Mouse (Mus musculus): ENCODE data around the gene Eif2b2.

The Eif2b2 gene

DNA sequence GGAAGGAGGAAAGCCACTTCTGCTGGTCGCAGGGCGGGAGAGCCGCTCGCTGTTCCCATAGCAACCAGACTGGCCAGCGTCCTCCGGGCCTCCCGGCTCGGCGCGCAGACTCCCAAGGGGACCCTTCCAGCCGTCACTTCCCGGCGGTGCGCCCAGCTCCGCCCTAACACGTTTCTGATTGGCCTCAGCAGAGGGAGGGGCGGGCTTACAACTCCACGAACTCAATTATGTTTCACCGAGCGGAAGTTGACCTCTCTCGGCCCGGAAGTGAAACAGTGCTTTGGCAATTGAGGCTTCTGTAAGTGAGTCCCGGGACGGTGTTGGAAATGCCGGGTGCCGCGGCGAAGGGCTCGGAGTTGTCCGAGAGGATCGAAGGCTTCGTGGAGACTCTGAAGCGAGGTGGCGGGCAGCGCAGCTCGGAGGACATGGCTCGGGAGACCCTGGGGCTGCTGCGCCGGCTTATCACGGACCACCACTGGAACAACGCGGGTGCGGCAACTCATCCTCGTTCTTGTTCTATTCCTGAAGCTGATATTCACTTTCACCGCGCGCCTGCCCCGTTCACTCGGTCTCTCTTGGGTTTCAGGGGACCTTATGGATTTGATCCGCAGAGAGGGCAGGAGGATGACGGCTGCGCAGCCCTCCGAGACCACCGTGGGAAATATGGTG is at the start of gene Eif2b2:
TSS of gene Eif2b2 (plus strand) at position 246 of the 669 bp plus-strand sequence.
- DNase-seq = peak; percentile 93

DNA sequence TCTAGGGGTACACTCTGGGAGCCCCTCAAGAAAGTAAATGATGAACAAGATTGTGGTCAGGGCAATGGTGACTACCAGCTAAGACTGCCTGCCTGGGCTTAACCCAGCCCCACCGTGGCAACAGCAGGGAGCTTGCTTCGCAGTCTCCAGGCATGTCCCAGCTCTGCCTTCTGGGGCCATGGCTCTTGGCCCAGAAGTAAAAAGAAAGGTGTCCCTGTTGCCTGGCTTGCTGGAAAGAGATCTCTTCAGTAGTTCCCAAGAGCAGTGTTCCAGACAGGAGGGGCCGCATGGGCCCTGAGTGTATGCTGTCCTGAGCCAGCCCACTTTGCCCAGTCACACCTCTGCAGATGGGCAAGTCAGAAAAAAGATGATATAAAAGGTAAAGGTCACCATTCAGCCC is 49.4 kb upstream of the Eif2b2 start:
- DNase-seq = no peak

DNA sequence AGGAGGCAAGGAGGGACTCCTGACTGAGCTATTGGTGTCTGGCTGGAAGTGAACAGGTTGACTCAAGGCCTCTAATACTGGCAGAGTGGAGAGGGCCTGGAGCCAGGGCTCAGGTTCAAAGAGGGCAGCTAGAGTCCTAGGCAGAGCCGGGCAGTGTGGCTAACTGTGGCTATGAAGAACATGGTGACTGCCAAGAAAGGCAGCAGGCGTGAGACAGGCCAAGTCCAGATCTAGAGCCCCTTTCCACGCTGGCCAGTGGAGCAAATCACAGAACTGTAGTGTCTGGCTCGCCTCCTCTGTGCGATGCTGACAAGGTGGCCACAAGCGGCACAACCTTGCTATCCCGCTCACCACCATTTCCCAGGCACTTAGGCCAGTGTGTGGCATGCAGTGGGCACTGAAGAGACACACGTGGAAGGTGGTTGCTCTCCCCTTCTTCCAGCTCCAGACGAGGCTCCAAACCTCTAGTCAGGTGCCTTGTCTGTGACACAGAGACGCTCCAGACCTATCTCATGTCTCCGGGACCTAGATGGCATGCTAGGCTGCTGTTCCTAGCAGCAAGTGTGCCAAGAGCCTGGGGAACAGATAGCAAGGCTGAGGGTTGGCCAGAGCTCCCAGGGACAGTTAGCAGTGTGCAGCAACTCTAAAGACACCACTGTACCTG is 48.9 kb upstream of the Eif2b2 start:
- no peak for DNase-seq

DNA sequence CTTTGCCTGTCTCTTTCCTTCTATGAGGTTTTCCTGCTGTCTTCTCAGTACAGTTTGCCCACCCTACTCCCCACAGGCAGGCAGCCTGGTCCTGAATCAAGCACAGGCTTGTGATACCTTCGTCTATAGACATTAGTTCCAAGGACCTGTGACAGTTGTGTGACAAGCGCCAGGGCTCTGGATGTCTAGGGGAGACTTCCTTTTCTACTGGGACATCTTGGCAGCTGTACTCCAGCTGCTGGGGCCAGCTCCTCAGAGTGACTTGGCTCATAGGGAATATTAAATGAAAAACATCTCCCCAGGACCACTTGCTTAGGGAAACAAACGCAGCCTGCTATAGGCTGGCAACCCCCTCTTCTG is 48.4 kb upstream of the Eif2b2 start:
- DNase-seq = no peak

DNA sequence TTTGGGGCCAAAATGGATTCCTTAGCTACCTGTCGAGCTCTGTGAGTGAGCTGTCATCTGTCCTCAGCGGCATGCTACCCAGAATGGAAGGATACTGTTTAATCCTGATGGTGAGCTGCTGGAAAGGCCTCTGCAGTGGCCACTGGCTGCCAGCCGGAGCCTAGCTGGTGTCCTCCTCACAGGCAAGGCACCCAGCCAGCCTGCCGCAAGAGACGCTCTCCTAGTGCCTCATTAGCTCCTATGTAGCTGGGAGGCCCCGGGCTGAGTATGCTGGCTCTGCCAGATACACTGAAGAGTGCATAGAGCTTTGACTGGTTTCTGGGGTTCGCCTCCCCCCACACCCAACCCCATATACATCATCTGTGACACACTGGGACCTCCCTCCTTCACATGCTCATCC is 45.3 kb upstream of the Eif2b2 start:
- no peak for DNase-seq

DNA sequence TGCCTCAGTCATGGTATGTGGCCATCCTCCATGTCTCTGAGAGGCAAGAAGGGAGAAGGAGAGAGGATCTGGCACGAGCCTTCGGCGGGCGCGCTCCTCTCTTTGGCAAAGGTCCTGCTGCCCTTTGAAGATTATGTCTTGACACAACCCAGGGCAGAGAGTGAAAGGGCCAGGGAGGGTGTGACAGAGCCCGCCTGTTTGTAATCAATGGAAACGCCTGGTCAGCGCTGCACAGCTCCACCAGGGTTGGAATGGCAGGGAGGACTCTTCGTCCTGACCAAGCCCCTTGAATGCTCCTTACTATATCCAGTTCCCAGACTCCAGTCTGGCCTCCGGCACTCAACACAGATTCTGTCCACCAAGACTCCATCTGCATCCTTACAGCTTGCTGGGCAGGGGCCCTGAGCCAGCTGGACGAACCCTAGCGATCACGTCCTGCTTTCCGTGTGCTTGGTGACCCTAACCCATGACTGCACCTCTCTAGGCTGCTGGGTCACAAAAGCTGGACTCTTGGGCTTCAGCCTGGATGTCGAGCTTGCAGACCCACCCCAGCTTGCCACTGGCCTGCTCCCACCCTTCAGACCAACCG is 44.1 kb upstream of the Eif2b2 start:
- DNase-seq = no peak

DNA sequence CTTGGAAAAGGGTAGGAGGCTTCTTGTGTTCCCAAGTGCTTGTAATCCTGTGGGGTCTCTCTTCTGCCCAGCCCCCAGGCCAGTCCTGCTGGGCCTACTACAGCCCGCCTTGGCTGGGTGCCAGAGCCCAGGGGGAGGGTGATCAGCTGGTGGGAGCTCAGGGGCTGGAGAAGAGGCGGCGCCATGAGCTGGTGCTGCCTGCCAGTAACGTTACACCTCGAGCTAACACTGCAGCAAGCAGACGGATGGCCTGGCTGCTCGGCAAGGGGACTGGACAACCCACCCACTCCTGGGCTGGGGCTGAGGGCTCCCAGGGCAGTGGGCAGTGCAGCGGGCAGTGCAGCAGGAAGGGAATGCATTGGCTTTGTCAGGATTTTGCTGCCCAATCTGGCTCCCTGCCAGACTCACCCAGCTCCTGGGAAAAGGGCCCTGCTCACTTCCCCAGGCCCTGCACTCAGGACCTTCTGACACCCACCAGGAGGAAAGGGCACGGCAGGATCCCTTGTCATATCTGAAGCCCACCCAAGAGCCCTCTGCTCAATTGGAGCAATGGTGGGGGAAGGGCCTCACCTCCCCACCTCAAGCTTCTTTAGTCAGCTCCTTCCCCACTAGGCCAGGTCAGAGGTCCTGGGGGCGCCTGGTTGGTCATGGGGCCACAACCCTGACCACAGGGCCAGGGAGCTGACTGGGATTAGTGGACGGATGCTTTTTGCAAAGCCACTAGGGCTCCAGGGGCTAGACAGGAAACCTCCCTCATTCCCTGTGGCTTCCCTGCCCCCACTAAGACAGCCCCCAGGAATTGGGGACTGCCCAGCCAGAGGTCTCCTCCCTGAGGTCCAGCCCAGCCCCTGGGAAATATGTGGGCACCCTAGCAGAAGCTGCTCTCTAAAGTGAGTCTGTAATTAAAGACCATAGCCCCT is 43.1 kb upstream of the Eif2b2 start:
- no peak for DNase-seq

DNA sequence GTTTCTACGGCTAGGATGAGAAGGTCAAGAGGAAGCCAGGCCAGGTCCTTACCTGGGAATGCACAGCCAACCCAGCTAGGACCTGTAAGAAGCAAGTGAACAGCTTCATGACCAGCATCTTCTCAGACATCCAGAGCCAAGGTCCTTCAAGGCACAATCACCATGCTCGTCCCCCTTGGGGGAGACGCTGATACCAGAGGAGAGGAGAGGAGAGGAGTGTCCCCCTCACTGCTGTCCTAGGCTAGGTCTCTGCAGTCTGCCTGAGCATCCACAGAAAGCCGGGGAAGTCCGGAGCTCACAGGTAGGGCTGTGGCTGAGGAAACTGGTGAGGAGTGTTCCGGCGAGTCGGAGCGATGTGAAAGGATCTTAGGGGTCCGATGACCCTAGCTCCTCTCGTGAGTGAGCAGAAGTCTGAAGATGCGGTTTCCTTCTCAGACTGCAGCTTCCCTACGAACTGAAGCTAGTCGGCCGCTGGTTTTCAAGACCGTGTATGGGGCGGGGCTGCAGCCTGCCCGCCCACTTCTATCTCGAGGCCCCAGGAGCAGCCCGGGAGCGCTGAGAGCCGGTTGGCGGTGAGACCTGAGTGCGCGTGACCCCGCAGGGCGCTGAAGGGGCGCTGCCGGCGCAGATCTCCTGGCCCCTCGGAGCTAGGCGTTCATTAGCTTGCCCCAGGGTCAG is 42.3 kb upstream of the Eif2b2 start:
- DNase-seq = peak; percentile 62

DNA sequence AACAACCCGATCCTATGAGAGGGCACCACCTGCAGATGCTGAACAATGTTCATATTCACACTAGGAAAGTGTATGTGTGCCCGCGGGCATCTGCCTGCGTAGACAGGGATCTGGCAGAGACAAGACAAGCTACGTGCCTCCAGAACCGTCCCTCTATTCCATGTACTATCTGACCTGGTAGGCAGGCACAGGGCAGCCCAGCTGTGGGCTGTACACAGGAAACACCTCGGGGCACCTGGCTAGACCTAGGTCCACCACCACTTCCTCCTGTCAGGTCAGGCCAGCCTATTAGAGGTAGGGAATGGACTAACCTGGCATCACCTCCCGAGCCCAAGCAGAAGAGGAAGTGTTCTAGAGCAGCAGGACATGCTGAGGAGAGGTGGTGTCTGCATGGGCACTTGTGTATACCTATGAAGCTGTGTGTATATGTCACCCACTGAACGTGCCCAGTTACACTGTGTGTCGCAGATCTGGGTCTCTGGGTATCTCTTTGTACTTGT is 41.5 kb upstream of the Eif2b2 start, which contains the start of gene Pgf:
TSS of gene Pgf (minus strand) at position 51 of the 500 bp plus-strand sequence.
- DNase-seq = no peak

DNA sequence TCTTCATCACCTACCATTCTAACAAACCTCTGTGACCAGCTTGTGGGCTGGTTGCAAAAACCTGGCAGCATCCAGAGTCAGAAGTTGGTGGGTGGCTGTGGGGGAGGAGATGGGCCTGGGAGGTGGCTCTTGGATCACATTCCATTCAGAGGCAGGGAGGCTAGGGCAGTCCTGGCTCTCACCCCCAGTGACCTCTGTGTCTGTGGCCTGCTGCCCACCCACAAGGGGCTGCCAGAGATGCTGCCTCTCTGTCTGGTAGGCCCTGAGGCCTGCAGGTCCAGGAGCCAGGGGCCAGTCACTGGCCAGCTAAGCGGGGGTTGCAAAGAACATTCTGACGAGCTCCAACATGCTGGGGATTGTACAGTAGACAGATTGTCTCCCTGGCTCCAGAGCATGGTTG is 41.0 kb upstream of the Eif2b2 start:
- no peak for DNase-seq

DNA sequence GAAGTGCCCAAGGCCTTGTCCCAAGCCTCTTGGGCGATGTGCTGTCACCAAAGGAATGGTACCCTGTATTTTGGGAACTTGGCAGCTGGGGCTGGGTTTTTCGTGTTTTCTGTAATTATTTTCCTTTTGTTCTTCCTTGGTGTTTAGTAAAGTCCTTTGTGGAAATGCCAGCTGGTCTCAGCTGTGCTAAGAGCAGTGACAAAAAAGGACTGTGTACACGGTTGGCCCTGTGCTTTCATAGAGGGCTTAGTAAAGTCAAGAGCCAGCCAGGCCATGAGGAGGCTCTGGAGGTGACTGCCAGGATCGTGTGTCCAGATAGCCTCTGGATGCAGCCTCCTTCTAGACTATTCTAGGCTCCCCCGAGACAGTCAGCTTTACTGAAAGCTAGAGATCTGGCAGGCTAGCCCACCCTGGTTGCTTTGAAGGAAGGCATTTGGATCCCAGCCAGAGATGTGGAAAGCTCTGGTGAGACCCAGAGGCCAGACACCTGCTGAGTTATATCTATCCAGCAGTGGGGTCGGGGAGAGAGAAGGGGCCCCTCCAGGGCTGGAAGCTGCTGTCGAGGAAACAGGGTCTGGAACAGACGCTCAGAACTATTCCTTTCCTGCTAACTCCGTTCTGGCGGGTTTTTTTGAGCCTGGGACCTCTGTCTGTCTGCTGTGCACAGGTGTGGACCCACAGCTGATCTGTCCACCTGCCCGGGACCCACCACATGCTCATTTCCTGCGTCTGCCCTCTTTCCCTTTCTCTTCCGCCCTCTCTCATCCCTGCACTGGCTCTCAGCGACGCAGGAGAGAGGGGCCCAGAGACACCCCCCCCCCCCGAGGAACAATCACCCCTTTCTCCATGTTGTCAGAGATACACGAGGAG is 37.6 kb upstream of the Eif2b2 start:
- no peak for DNase-seq

DNA sequence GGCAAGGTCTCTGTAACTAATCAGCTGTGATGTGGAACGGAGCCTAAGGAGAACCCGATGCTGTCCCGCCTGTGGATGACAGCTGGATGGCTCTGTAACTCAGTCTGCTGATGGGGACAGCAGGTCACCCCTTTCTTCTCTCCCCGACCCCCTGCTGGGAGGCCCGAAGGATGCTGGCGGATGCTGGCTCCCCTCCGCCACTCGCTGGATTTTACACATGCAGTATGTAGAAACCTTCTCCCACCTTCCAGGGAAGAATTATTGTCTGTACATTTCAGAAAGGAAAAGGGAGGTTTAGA is 37.0 kb upstream of the Eif2b2 start:
- no peak for DNase-seq

DNA sequence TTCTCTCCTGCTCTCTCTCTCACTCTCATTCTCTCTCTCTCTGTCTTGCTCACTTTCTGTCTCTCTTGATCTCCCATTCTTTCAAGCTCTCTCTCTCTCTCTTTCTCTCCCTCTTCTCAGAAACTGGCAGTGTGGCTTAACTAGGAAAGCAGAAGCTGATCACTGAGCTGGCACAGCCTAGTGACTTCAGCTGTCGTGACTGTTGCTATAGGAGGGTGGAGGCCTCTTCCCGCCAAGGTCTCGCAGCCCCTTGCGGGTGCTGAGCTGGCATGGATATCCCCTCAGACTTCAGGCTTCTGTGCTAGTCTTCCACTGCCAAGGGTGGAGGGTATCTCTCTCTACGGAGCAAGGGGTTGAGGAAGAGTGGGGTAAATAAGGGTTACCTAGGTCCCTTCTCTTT is 36.4 kb upstream of the Eif2b2 start:
- no peak for DNase-seq

DNA sequence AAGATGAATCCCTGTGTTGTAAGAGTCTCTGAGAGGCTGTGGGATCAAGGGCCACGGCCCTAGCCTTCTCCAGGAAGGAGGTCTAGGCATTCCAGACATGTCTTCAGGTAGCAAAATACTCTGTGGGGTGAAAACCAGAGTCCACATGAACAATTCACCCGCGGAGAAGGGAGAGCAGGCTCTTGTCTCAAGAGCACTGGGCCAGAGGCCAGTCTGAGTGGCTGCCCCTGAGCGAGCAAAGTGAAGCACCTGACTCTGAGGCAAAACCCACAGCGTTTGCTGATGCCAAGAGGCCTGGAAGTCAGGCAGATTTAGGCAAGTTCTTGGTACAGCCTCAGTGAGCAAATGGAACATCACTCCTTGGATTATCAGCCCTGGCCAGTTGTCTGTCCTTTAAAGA is 35.2 kb upstream of the Eif2b2 start:
- DNase-seq = no peak

DNA sequence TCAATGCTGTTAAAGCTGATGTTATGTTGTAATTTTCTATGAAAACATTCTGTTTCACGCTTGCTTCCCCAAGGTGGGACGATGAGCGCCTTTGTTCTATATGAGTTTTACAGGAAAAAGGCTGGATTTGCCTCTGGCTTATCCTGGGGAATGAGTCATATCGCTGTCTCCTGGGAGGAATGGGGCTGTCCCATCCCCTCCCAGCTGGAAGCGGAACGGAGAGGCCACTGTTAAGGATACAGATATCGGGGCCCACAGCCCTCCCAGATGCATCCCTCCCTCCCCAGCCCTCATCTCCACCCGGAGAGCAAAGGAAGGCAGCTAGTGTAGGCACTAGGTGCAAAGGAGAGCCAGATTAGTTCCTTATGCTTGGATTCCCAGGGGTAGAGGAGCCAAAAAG is 33.5 kb upstream of the Eif2b2 start:
- no peak for DNase-seq

DNA sequence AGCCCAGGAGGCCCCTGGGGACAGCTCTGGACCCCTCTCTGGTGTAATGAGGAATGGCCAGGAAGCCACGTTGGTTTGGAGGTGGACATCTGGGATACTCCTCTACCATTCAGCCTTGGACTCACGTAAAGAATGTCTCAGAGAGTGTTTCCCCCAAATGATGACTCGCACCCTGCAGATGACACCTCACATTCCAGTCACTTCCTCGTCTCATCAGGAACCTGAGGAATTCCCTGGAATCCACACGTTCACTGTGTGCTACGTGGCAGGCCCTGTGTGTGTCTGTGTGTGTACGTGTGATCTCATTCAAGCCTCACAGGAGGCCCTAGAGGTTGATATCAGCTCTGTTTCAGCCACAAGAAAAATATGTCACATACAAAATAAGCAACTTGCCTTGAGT is 32.9 kb upstream of the Eif2b2 start:
- no peak for DNase-seq

DNA sequence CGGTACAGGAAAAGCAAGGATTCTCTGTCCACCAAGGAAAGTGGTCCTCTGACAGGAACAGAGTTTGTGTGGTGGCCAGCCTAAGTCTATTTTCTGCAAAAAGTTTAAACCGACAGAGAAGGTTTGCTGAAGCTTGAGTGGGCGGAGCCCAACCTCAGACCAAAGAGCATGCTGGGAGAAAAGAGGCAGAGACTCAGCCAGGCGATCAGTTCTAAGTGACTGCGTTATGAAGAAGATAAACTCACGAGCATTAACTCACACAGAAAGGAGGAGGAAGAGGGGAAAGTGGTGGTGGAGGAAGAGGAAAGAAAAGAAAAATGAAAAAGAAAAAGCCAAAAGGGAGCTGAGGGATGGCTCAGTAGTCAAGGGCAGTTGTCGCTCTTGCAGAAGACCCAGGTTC is 29.0 kb upstream of the Eif2b2 start:
- no peak for DNase-seq

DNA sequence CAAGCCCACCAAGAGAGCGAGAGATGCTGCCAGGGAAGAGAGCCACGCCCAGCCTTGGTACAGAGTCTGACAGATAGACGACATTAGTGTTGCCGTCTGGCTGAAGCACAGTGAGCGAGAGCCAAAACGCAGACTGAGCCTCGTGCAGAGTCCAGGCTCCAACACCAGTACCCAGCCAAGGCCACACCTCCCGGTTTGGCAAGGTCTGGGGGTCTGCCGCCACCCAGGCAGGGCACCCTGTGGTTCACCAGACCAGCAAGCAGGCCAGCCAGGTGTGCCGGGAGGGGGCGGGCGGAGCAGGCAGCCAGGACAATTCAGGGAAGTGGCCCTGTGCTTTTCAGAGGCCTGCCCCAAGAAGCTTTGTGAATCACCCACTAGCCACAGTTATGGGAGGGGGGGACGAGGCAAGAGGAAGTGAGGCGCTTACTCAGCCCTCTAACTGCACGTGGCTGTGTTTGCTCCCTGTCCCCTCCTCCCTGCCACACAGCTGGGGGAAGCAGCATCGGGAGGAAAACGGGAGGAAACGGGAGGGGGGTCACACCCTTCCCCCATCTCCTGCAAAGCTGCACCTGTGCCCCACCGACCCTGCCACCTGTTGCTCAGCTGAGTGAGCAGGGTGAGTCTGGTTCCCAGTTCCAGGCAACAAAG is 26.7 kb upstream of the Eif2b2 start:
- peak; percentile 78 for DNase-seq

DNA sequence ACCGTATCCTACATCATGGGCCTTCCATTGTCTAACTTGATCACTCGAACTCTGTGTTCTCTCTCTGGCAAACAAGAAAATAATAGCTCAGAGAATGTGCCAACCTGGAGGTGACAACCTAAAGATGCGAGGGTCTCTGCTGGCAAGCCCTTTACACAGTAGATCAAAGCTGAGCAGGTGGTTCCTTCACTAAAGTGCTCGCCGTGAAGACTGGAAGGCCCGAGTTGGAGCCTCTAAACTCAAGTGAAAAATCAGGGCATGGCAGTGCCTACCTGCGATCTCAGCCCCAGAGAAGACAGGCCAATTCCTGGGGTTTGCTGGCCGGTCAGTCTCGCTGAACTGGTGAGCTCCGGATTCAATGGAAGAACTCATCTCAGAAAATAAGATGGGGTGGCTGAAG is 26.1 kb upstream of the Eif2b2 start:
- DNase-seq = no peak

DNA sequence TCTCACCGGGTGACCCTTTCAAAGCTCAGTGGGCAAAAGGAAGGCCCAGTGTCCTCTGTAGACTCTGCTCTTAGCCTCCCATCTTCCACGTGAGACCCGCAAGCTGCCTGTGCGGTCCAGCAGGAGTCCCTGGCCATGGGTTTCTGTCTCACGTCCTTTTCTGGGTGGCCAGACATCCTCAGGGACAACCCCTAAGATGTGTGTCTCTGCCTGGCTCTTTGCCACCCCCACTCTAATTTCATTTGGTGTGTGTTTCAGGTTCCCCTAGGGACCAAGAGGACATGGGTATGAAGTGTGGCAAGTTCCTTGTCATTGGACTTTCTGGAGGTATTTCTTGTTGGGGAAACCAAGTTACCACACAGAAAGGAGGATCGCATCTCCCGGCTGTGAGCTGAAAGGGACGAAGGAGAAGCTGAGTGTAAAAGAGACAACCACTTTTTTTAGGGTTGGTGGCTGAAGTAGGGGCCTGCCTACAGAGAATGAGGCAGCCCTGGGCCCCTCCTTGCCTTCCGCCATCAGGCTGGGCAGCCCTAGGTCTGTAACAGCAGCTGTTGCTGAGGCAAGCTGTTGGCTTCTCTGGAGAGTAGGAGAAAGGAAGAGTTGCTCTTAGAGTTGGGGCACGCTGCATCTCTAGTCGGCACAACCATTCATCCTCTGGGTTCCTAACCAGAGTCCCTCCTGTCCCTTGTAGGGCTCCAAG is 25.2 kb upstream of the Eif2b2 start:
- DNase-seq = no peak

DNA sequence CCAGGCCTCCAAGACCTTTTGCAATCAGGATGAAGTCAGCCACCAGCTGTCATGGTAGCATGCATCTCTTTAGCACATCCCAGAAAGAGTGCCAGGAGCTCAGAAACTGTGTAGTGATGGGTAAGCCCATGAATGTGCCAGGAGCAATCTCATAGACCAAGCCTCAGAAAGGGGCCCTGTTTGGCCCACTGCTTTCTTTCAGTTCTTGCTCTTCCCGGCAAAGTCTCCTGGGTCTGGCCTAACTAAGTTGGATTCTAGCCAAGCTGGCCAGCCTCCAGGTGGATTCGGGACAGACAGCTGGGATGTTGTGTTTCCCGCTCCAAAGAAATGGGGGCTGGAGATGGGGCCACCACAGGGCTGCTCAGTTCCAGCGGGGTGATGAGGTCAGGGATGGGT is 24.7 kb upstream of the Eif2b2 start:
- DNase-seq = no peak

All from thymus, postnatal 25 days (tissue).